Mouse (Mus musculus) brown adipose tissue, adult 24 weeks (tissue): ENCODE results near the gene Psme1. TPM values are rescaled to one million over a fixed set of nuclear protein-coding genes. Genes with fewer than 3 reads are reported as not detected.

Experiments used
- H3K27ac ChIP-seq: fragments of 200-500 bp; replicated peaks from 2 replicates; pipeline ENCODE4 v1.5.1; 2012; ENCODE audit warnings: low read depth, mild to moderate bottlenecking, low read length
- H3K4me1 ChIP-seq: fragments of 200-500 bp; 2 replicates; pipeline ENCODE4 v1.6.1; 2012; ENCODE audit warnings: low read length, mixed read lengths; ENCODE audit not compliant: control insufficient read depth, insufficient read depth, insufficient read length
- H3K4me3 ChIP-seq: fragments of 200-500 bp; 2 replicates; pipeline ENCODE4 v1.5.1; 2012; ENCODE audit warnings: low read depth, mild to moderate bottlenecking, low read length, moderate library complexity; ENCODE audit not compliant: insufficient read depth
- polyA plus RNA-seq: library from polyadenylated mRNA; stranded (reverse); fragments of >200 nt; gene quantifications from 2 replicates; pipeline ENCODE4 v1.2.4, GENCODE M21; 2012; ENCODE audit not compliant: missing spikeins, insufficient read depth, insufficient read length

The Psme1 gene
- polyA plus RNA-seq, 1 experiment = 191 TPM

DNA sequence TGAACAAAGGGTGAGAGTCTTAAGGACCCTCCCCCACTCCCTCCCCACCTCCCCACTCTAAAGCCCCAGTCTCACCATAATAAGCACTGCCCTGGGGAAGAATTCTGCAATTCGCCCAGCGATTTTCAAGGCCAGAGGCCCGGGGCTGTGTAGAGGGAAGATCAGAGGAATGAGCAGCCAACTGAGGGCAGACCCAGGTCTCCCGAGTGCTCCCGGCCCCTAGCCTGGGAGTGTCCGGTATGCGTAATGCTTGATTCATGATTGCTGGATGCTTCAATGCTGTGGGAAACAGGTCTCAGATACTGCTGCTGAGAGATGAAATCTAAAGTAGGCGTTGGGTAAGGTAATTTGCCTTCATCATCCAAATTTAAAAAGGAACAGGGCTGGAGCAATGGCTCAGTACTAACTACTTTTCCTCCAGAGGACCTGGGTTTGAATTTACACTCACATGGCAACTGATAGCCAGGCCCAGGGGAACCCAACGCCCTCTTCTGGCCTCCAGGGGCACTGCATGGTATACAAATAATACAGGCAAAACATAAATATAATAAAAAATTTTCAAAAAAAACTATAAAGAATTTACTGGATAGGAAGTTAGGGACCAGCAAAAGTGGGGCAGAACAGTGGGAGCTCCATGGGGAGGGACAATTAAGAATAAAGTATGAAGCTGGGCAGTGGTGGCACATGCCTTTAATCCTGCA is 4.2 kb downstream of the Psme1 start:
- Histone ChIP-seq H3K27ac (no peak overlapping the region), H3K4me3 (no peak overlapping the region), H3K4me1 (no peaks in the 10 kb centered on the region)

DNA sequence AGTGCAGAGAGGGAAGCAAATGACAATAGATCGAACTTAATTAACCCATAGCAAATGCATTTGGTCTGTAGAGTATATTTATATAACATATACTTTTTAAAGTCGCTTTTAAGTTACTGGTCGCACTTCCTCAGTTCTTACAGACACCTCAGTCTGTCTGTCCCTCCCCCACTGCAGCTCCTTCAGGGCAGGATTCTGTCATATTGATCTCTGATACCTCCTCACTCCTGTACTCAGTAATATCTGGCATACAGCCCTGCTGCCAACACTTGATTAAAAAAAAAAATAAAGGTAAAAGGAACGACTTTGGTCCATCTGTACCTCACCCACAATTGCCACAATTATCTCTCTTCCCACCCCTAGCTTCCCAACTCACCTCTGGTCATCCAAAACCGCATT is 6.4 kb downstream of the Psme1 start:
- H3K4me1 ChIP-seq = no peaks in the 10 kb centered on the region
- H3K4me3 ChIP-seq = peak overlapping the region; percentile 81
- no peak overlapping the region for H3K27ac ChIP-seq

DNA sequence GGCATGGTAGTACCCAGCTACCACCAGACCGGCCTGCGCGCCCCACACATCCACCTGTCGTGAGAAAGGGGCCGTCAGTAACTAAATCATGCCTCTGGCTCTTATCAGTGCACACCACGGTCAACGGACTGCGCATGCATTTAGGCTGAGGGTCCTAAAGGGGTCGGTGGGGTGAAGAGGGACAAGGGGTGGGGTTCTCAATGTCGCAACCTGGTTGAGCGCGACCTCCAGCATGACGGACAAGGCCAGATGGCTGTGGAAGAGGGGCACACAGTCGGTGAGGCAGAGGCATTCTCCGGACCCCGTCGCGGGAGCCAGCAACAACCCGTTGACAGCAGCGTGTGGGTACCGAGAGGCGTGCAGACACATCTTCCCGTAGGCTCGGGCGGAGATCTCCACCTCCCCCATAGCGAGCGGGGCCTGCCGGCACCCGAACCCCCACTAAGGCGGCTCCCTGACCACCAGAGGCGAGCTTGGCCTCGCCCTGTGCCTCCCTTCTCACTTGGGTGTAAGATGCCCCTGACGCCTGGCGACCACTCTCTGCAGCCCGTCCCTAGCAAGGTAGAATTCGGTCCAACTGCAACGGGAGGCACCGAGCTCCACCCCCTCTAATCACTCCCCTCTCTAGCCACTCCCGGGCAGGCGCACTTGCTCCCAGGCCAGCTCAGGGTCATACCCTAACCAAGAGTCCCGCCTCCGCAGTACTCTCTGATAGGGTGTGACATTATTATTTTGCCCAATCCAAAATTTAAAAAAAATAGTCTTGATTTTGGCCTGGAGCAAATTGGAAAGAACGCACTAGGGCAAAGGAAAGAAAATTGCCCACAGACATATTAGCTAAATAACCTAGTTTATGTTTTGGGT is 7.0 kb downstream of the Psme1 start, which contains the start of gene Emc9:
Gene Emc9 (minus strand): TSS at position 601 of the 864 bp plus-strand sequence.
- Histone ChIP-seq H3K27ac (peak within 1 kb of the TSS; percentile 55), H3K4me3 (peak within 1 kb of the TSS; percentile 81), H3K4me1 (peaks cover 3% of the 10 kb centered on the region; the same call in 1 of the 2 replicates)

DNA sequence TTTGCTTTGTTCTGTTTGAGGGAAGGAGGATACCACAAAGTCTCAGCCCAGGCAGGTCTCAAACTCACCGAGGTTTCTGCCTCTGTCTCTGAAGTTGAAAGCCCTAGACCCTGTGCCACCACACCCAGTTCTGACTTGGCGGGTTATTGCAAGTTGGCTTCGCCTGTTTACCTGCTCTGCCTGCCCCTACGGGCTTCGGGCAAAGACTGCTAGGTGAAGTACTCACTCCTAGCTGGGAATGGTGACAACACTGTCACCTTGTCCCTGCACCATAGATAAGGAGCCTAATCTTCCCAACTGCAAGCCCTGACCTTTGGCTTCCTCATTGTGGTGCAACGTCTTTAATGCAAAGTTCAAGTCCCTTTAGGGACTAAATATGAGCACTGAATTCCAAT is 7.6 kb downstream of the Psme1 start:
- peaks cover 5% of the 10 kb centered on the region; the same call in 1 of the 2 replicates for H3K4me1 ChIP-seq
- H3K4me3 ChIP-seq = no peak overlapping the region
- H3K27ac ChIP-seq = peak overlapping the region; percentile 32

DNA sequence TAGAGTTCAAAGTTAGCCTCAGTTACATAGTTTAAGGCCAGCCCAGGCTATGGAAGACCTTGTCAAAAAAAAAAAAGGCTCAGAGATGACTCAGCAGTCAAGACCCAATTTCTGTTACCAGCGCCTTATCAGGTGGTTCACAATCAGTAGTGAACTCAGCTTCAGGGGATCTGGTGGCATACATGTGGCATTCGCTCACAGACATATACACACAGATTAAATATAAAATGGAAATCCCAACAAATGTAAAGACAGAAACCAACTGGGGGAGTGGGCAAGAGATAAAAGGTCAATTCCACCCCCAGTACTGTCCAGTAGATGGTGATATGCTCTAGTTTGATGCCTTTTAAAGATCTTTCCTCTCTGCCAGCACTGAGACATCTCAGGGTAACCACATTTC is 8.2 kb downstream of the Psme1 start:
- no peak overlapping the region for H3K4me3 ChIP-seq
- peaks cover 5% of the 10 kb centered on the region; the same call in 1 of the 2 replicates for H3K4me1 ChIP-seq
- peak overlapping the region; percentile 55 for H3K27ac ChIP-seq

- H3K4me1 ChIP-seq = peaks cover 5% of the 10 kb centered on the region
- H3K4me3 ChIP-seq = no peak overlapping the region
- no peak overlapping the region for H3K27ac ChIP-seq
Observed at GRCm38 (mm10) chr14:55589271-55589670, 11.3 kb downstream of the Psme1 start.

DNA sequence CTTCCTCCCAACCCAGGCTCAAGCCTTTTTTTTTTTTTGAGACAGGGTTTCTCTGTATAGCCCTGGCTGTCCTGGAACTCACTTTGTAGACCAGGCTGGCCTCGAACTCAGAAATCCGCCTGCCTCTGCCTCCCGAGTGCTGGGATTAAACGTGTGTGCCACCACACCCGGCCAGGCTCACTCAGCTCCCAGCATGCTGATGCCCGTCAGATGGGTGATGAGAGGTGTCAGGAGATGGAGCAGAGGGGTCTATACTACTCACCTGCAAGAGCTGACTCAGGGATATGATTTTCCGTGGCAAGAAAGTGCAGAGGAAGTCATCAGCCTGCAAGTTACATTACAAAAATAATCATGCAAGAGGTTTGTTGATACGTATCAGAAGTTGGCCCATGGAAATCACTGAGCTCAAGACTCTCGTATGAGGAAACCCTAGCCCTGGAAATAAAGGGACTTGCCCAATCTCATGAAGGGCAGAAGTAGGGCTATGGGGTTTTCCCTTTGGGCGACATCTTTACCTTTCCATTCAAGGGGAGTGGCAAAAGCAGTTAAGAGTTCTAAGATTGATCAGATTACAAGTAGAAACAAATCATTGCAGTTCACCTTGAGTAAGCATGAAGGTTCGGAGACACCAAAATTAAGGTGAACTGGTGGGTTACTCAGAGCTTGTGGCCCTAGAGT is 12.0 kb downstream of the Psme1 start:
- peak overlapping the region; percentile 74 for H3K4me3 ChIP-seq
- H3K4me1 ChIP-seq = peaks cover 5% of the 10 kb centered on the region
- H3K27ac ChIP-seq = peak overlapping the region; percentile 66

DNA sequence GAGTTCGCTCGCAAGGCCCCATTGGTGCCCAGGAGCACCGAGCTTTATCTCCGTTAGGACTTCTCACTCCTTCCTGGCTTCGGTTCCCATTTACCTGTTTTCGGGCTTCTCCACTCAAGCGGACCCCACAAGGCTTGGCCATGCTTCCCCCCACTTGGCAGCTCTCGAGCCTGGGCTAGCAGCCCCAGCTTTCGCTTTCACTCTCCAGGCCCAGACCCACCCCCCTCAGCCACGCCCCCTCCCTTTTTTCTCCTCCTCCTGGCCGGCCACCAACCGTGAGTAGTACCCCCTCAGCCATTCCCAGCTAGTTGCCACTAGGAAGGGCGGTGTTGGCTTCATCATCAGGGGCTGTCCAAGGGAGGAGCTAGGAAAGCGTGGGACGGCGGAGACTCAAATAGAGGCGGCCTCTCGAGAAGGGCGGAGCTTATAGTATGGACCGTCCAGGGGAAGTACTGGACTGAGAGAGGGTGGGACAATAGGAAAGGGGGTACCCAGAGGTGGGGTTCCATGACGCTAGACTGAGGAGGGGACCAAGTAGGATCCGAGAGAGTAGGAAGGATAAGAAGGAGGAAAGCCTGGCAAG is 12.9 kb downstream of the Psme1 start, which contains the start of gene Psme2:
Gene Psme2 (minus strand): TSS at position 366 of the 583 bp plus-strand sequence.
- H3K27ac ChIP-seq = peak within 1 kb of the TSS; percentile 95
- peak within 1 kb of the TSS; percentile 85 for H3K4me3 ChIP-seq
- peaks cover 5% of the 10 kb centered on the region for H3K4me1 ChIP-seq

GRCm38 (mm10) chr14:55591331-55591891 is 13.5 kb downstream of the Psme1 start, which contains the start of gene Rnf31:
Rnf31 (plus strand) TSS chr14:55591708.
- H3K4me3 ChIP-seq = peak within 1 kb of the TSS; percentile 85
- H3K27ac ChIP-seq = peak within 1 kb of the TSS; percentile 95

DNA sequence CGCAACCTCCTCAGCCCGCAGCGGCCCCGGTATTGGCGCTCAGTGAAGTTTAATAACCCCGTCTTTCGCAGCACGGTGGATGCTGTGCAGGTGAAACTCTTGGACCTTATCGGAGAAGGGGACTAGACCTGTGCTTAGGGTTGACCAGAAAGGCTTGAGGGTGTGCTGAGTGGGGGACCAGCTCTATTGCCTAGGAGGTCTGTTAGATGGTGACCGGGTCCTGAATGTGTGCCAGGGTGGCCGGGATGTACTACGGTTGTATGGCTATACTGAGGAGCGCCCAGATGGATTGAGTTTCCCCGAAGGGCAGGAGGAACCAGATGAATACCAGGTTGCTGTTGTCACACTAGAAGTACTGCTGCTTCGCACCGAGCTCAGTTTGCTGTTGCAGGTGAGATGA is 14.3 kb downstream of the Psme1 start:
- peak overlapping the region; percentile 26; the same call in 1 of the 2 replicates for H3K27ac ChIP-seq
- H3K4me1 ChIP-seq = peaks cover 5% of the 10 kb centered on the region
- peak overlapping the region; percentile 85 for H3K4me3 ChIP-seq

More at GRCm38 (mm10) chr14:55591331-55591891, 13.5 kb downstream of the Psme1 start, which contains the start of gene Rnf31:
- peaks cover 5% of the 10 kb centered on the region for H3K4me1 ChIP-seq

DNA sequence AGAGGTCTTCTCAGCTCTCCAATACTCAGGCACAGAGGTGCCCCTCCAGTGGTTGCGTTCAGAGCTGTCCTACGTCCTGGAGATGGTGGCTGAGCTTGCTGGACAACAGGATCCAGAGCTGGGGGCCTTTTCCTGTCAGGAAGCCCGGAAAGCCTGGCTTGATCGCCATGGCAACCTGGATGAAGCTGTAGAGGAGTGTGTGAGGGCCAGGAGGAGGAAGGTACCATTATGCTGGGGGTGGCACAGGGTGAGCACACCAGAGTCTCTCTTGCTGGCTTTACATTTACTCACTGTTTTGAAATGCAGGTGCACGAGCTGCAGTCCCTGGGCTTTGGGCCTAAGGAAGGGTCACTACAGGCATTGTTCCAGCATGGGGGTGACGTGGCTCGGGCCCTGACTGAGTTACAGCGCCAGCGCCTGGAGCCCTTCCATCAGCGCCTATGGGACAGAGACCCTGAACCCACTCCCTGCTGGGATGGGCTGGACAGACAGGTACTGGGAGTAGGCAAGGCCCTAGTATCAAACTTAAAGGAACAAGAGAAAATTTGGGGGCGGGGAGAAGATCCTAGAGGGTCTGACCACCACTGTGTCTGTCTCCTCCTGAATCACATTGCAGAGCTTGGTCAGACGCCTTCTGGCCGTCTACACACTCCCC is 18.2 kb downstream of the Psme1 start:
- Histone ChIP-seq H3K4me1 (no peaks in the 10 kb centered on the region; the same call in none of the 2 replicates), H3K4me3 (no peak overlapping the region), H3K27ac (no peak overlapping the region)

DNA sequence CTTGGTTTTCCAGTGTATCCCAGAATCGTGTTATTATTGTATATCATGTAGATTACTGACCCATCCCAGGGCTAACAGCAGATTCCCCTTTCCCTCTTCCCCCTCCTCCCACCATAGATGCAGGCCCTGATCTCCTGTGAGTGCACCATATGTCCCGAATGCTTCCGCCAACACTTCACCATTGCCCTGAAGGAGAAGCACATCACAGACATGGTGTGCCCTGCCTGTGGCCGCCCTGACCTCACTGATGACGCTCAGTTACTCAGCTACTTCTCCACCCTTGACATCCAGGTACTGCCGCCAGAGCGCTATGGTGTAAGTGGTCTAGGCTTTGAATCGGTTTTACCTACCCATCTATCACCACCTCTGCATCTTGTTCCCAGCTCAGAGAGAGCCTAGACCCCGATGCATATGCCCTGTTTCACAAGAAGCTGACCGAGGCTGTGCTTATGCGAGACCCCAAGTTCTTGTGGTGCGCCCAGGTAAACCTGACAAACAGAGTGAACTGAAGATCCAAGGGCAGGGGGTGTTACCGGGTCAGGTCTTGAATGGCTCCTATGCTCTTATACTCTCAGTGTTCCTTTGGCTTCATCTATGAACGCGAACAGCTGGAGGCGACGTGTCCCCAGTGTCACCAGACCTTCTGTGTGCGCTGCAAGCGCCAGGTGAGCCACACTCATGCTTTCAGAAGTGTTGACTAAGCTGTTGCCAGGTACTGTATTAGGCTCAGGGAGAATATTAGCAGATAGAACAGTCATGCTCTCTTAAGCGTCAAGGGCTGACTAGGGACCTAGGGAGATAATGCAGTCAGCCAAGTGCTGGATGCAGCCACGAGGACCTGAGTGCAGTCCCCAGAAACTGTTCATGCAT is 20.8 kb downstream of the Psme1 start:
- no peak overlapping the region for H3K27ac ChIP-seq
- no peak overlapping the region for H3K4me3 ChIP-seq

GRCm38 (mm10) chr14:55603271-55603632 is 25.3 kb downstream of the Psme1 start, which contains the start of gene Irf9:
Irf9 (plus strand) TSS chr14:55603571.
- H3K27ac ChIP-seq = peak within 1 kb of the TSS; percentile 91
- H3K4me3 ChIP-seq = peak within 1 kb of the TSS; percentile 73
- no peaks in the 10 kb centered on the region for H3K4me1 ChIP-seq

More for the DNA sequence above, 20.8 kb downstream of the Psme1 start:
- no peaks in the 10 kb centered on the region for H3K4me1 ChIP-seq
